Mouse (Mus musculus) embryonic facial prominence, embryonic 15.5 days (tissue): ENCODE measurements around the gene Drg2. TPM values are rescaled to one million over a fixed set of nuclear protein-coding genes. Genes with fewer than 3 reads are reported as not detected.

Experiments
- ATAC-seq: fragments of 200-750 bp; cut with Nextera tagmentation; 2 replicates; pipeline ENCODE4 v1.8.0; 2017; ENCODE audit warnings: low read depth, moderate TSS enrichment; ENCODE audit not compliant: insufficient number of reproducible peaks, low FRiP score, low TSS enrichment
- H3K27ac ChIP-seq: fragments of 300-500 bp; sonication (generic); replicated peaks from 2 replicates; pipeline ENCODE4 v1.5.1; 2015; ENCODE audit warnings: mild to moderate bottlenecking, inconsistent platforms
- H3K27me3 ChIP-seq: fragments of 300-500 bp; sonication (generic); 2 replicates; pipeline ENCODE4 v1.6.1; 2015; ENCODE audit warnings: inconsistent platforms
- H3K36me3 ChIP-seq: fragments of 300-500 bp; sonication (generic); 2 replicates; pipeline ENCODE4 v1.6.1; 2015; ENCODE audit warnings: mild to moderate bottlenecking, inconsistent platforms
- H3K4me1 ChIP-seq: fragments of 300-500 bp; sonication (generic); 2 replicates; pipeline ENCODE4 v1.6.1; 2015; ENCODE audit warnings: inconsistent platforms
- H3K4me2 ChIP-seq: fragments of 300-500 bp; sonication (generic); replicated peaks from 2 replicates; pipeline ENCODE4 v1.6.1; 2015; ENCODE audit warnings: mild to moderate bottlenecking, inconsistent platforms
- H3K4me3 ChIP-seq: fragments of 300-500 bp; sonication (generic); replicated peaks from 2 replicates; pipeline ENCODE4 v1.5.1; 2015; ENCODE audit warnings: mild to moderate bottlenecking, inconsistent platforms
- H3K9ac ChIP-seq: fragments of 300-500 bp; sonication (generic); 2 replicates; pipeline ENCODE4 v1.6.1; 2015; ENCODE audit warnings: inconsistent platforms
- H3K9me3 ChIP-seq: fragments of 300-500 bp; sonication (generic); replicated peaks from 2 replicates; pipeline ENCODE4 v1.6.1; 2016; ENCODE audit warnings: inconsistent platforms
- WGBS: fragments of 180-500 bp; shearing (Covaris S2); methylation state at CpG from one replicate; pipeline ENCODE4 v1.1.7; 2015; 5-methylcytosine and 5-hydroxymethylcytosine counted together
- polyA plus RNA-seq: library from polyadenylated mRNA; unstranded; fragments of >200 nt; fragmentation: Nextera tagmentation; extraction: Ambion mirVana; gene quantifications from 2 replicates; pipeline ENCODE4 v1.2.1, GENCODE M21; 2015

The Drg2 gene
- polyA plus RNA-seq, 1 experiment from 2014 or later: 106 TPM

GRCm38 (mm10) chr11:60469039-60469438 is 14.6 kb downstream of the Drg2 start, which contains the start of gene Myo15:
Gene Myo15 (plus strand): TSS chr11:60469339.
- 95% methylated on average over 3 of the region's 3 CpGs for WGBS
- ATAC-seq: no peak
- no peak within 1 kb of the TSS for H3K27ac ChIP-seq
- no peak within 1 kb of the TSS for H3K4me3 ChIP-seq
- H3K9ac ChIP-seq: no peak within 1 kb of the TSS
- H3K9me3 ChIP-seq: no peaks in the 10 kb centered on the region
- H3K36me3 ChIP-seq: peaks cover 54% of the 10 kb centered on the region
- H3K4me2 ChIP-seq: no peak within 1 kb of the TSS
- no peaks in the 10 kb centered on the region for H3K4me1 ChIP-seq
- H3K27me3 ChIP-seq: no peaks in the 10 kb centered on the region

DNA sequence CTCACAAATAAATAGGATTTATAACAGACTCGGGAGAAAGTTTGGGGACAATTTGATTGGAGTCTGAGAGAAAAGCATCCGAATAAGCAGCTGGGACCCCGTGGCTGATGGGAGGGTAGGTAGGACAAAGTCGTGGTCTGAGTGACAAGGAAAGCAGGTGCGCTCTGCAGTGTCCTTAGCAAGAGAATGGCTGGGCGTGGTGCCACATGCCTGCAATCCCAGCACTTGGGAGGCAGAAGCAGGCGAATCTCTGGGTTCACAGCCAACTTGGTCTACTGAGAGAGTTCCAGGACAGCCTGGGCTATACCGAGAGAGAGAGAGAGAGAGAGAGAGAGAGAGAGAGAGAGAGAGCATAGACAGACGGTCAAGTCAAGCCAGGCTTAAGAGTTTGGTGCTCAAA is 16.4 kb downstream of the Drg2 start:
- Histone ChIP-seq H3K9me3 (no peaks in the 10 kb centered on the region), H3K4me1 (no peaks in the 10 kb centered on the region), H3K27ac (no peak overlapping the region), H3K27me3 (no peaks in the 10 kb centered on the region), H3K4me2 (no peak overlapping the region), H3K36me3 (peaks cover 36% of the 10 kb centered on the region), H3K4me3 (no peak overlapping the region), H3K9ac (no peak overlapping the region)
- 82% methylated on average over 9 of the region's 9 CpGs for WGBS
- ATAC-seq: no peak

- 82% methylated on average over 5 of the region's 5 CpGs for WGBS
- no peak overlapping the region for H3K4me3 ChIP-seq
- H3K4me1 ChIP-seq: peaks cover 7% of the 10 kb centered on the region; the same call in 1 of the 2 replicates
- ATAC-seq: no peak
- H3K27me3 ChIP-seq: no peaks in the 10 kb centered on the region
- no peak overlapping the region for H3K9ac ChIP-seq
- no peaks in the 10 kb centered on the region for H3K9me3 ChIP-seq
- H3K36me3 ChIP-seq: no peaks in the 10 kb centered on the region
- H3K27ac ChIP-seq: no peak overlapping the region
- no peak overlapping the region for H3K4me2 ChIP-seq
Observed at GRCm38 (mm10) chr11:60474534-60474933, 20.1 kb downstream of the Drg2 start.

GRCm38 (mm10) chr11:60475668-60476362 is 21.4 kb downstream of the Drg2 start:
- 86% methylated on average over 5 of the region's 5 CpGs for WGBS
- H3K4me2 ChIP-seq: no peak overlapping the region
- H3K36me3 ChIP-seq: no peaks in the 10 kb centered on the region
- no peaks in the 10 kb centered on the region for H3K27me3 ChIP-seq
- no peaks in the 10 kb centered on the region for H3K9me3 ChIP-seq
- peaks cover 7% of the 10 kb centered on the region; the same call in 1 of the 2 replicates for H3K4me1 ChIP-seq
- ATAC-seq: no peak
- no peak overlapping the region for H3K27ac ChIP-seq
- no peak overlapping the region for H3K9ac ChIP-seq
- no peak overlapping the region for H3K4me3 ChIP-seq

GRCm38 (mm10) chr11:60478121-60478520 is 23.7 kb downstream of the Drg2 start:
- Histone ChIP-seq H3K27me3 (no peaks in the 10 kb centered on the region), H3K4me2 (peak overlapping the region; percentile 31), H3K36me3 (no peaks in the 10 kb centered on the region), H3K27ac (no peak overlapping the region), H3K4me3 (0 out of 2 replicates have a peak overlapping the region, but pooled peaks have one; percentile 12), H3K9ac (no peak overlapping the region), H3K9me3 (no peaks in the 10 kb centered on the region), H3K4me1 (peaks cover 7% of the 10 kb centered on the region; the same call in 1 of the 2 replicates)
- 0 out of 2 replicates have a peak, but pooled peaks have one; percentile 16 for ATAC-seq
- WGBS: 40% methylated on average over 17 of the region's 17 CpGs

DNA sequence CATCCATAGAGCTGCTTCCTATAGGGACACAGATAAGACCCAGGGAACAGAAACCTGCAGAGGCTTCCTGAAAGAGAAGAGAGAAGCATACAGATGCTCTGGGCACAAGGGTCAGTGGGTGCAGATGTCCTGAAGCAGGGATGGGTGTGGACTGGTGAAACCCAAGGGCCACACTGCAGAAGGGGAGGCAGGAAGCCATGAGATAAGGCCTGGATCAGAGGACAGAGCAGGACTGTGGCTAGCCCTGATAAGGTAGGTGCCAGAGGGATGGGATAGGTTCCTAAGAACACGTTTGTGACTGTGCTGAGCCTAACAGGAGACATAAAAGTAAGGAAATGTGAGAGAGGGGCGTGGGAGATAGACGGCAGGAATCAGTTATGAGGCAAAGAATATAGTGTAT is 31.9 kb downstream of the Drg2 start:
- H3K27me3 ChIP-seq: no peaks in the 10 kb centered on the region
- 50% methylated on average over 3 of the region's 3 CpGs for WGBS
- H3K27ac ChIP-seq: no peak overlapping the region
- H3K9ac ChIP-seq: no peak overlapping the region
- H3K4me2 ChIP-seq: no peak overlapping the region
- no peaks in the 10 kb centered on the region for H3K36me3 ChIP-seq
- no peak overlapping the region for H3K4me3 ChIP-seq
- H3K9me3 ChIP-seq: no peaks in the 10 kb centered on the region
- no peaks in the 10 kb centered on the region for H3K4me1 ChIP-seq
- no peak for ATAC-seq

DNA sequence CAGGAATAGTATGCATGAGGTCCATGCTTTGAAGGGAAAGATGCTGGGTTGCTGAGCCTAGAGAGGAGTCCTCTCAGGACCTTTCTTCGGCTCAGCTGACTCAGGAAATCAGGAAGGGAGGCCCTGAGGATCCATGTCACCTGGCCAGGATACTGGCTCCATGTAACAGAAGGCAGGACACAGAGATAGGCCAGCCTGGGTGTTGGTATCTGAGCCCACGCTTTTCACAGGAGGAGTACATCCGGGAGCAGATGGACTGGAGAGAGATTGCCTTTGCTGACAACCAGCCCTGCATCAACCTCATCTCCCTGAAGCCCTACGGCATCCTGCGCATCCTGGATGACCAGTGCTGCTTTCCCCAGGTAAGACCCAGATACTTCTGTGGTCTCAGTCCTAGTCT is 38.3 kb downstream of the Drg2 start:
- Histone ChIP-seq H3K9ac (no peak overlapping the region), H3K4me2 (no peak overlapping the region), H3K27me3 (no peaks in the 10 kb centered on the region), H3K4me3 (no peak overlapping the region), H3K27ac (no peak overlapping the region), H3K36me3 (no peaks in the 10 kb centered on the region), H3K4me1 (no peaks in the 10 kb centered on the region), H3K9me3 (no peaks in the 10 kb centered on the region)
- no peak for ATAC-seq
- 87% methylated on average over 5 of the region's 5 CpGs for WGBS

GRCm38 (mm10) chr11:60495692-60496091 is 41.3 kb downstream of the Drg2 start:
- Histone ChIP-seq H3K27me3 (no peaks in the 10 kb centered on the region), H3K4me3 (no peak overlapping the region), H3K9me3 (no peaks in the 10 kb centered on the region), H3K4me2 (no peak overlapping the region), H3K4me1 (no peaks in the 10 kb centered on the region), H3K27ac (no peak overlapping the region), H3K9ac (no peak overlapping the region), H3K36me3 (no peaks in the 10 kb centered on the region)
- no peak for ATAC-seq
- WGBS: 50% methylated on average over 2 of the region's 2 CpGs

- no peak overlapping the region for H3K4me2 ChIP-seq
- no peak overlapping the region for H3K9ac ChIP-seq
- peaks cover 10% of the 10 kb centered on the region for H3K4me1 ChIP-seq
- H3K27me3 ChIP-seq: no peaks in the 10 kb centered on the region; the same call in 1 of the 2 replicates
- ATAC-seq: no peak
- WGBS: 86% methylated on average over 13 of the region's 13 CpGs
- H3K36me3 ChIP-seq: no peaks in the 10 kb centered on the region
- H3K27ac ChIP-seq: no peak overlapping the region
- no peak overlapping the region for H3K4me3 ChIP-seq
- H3K9me3 ChIP-seq: no peaks in the 10 kb centered on the region
Observed at GRCm38 (mm10) chr11:60507281-60507680, 52.9 kb downstream of the Drg2 start.

DNA sequence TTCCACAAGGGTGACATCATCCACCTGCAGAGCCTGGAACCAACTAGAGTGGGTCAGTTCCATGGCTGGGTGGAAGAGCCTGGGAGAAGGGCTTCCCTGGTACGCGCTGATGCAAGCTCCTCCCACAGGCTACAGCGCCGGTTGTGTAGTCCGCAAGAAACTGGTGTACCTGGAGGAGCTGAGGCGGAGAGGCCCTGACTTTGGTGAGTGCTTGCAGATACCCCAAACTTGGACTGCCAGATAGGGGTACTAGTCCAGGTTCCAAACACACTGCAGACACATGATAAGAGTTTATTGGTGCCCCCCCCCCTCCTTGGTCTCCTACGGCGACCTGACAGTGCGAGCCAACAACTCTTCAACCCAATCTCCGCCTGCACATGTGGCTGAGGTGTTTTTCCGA is 54.6 kb downstream of the Drg2 start:
- 3% methylated on average over 11 of the region's 11 CpGs for WGBS
- H3K4me3 ChIP-seq: peak overlapping the region; percentile 40
- peak overlapping the region; percentile 62 for H3K4me2 ChIP-seq
- H3K27ac ChIP-seq: no peak overlapping the region
- no peaks in the 10 kb centered on the region for H3K9me3 ChIP-seq
- no peaks in the 10 kb centered on the region; the same call in 1 of the 2 replicates for H3K27me3 ChIP-seq
- peaks cover 10% of the 10 kb centered on the region for H3K4me1 ChIP-seq
- ATAC-seq: no peak
- no peaks in the 10 kb centered on the region for H3K36me3 ChIP-seq
- peak overlapping the region; percentile 16; the same call in 1 of the 2 replicates for H3K9ac ChIP-seq

DNA sequence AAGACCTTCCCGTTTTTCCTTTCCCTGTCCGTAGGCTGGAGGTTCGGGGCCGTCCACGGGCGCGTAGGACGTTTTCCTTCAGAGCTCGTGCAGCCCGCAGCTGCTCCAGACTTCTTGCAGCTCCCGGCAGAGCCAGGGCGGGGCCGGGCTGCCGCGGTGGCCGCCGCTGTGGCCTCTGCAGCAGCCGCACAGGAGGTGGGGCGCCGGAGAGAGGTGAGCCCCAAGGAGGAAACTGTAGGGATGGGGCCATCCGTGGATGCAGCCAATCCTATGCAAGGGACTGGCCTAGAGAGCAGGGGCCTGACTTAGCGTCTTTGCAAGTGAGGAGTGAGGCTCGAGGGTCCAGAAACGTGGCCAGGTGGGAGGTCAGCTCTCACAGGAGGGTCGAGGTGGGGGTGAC is 55.1 kb downstream of the Drg2 start:
- Histone ChIP-seq H3K4me3 (peak overlapping the region; percentile 40), H3K36me3 (no peaks in the 10 kb centered on the region), H3K27me3 (no peaks in the 10 kb centered on the region; the same call in 1 of the 2 replicates), H3K4me2 (peak overlapping the region; percentile 62), H3K9ac (peak overlapping the region; percentile 16), H3K4me1 (peaks cover 10% of the 10 kb centered on the region), H3K9me3 (no peaks in the 10 kb centered on the region), H3K27ac (no peak overlapping the region)
- under 1% methylated on average over 25 of the region's 25 CpGs for WGBS
- ATAC-seq: peak; percentile 58; the same call in 1 of the 2 replicates

DNA sequence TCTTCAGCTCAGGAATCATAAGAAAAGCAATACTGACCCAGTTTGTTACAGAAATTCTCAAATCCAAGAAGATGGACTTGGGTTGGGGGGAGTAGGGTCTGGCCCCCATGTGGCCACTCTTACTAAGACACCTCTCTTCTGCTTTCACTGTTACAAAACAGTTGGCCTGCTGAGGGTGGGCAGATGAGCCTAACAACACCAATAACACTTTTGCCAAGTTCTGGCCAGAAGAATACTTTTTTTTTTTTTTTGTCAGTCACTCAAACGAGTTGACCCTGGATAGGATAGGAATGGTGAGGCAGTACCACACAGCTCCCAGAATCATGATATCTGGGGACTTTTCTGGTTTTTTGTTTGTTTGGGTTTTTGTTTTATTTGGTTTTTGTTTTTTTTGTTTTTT is 57.5 kb downstream of the Drg2 start:
- Histone ChIP-seq H3K4me1 (peaks cover 10% of the 10 kb centered on the region), H3K4me2 (no peak overlapping the region), H3K27ac (no peak overlapping the region), H3K36me3 (no peaks in the 10 kb centered on the region), H3K4me3 (no peak overlapping the region), H3K9ac (no peak overlapping the region), H3K27me3 (no peaks in the 10 kb centered on the region; the same call in 1 of the 2 replicates), H3K9me3 (no peaks in the 10 kb centered on the region)
- 69% methylated on average over 1 of the region's 1 CpGs for WGBS
- ATAC-seq: no peak
